Mouse (Mus musculus) T-cell, adult 2 months (primary cell): ENCODE results near the gene Zfp729a.
A peak's percentile ranks its signal among the peaks of the same experiment; 100 is the strongest.
"Not testable (repeated sequence)": the region's sequence is repeated elsewhere in the genome, so short reads cannot be mapped to it uniquely, and the experiment has no call there.

Experiments used
- DNase-seq: peaks from one replicate; pipeline ENCODE4 v3.0.0; 2022; ENCODE audit warnings: low spot score

The Zfp729a gene

GRCm38 (mm10) chr13:67637294-67638007 is at the start of gene Zfp729a, which contains the start of gene Gm49345:
Gene Zfp729a, minus strand, starts transcription at chr13:67637791.
Gene Gm49345, minus strand, starts transcription at chr13:67637769.
- DNase-seq: peak; percentile 86

GRCm38 (mm10) chr13:67686971-67687370 is 49.4 kb upstream of the Zfp729a start, which contains the start of gene Zfp738:
Gene Zfp738, minus strand, starts transcription at chr13:67687071.
- DNase-seq: no peak

DNA sequence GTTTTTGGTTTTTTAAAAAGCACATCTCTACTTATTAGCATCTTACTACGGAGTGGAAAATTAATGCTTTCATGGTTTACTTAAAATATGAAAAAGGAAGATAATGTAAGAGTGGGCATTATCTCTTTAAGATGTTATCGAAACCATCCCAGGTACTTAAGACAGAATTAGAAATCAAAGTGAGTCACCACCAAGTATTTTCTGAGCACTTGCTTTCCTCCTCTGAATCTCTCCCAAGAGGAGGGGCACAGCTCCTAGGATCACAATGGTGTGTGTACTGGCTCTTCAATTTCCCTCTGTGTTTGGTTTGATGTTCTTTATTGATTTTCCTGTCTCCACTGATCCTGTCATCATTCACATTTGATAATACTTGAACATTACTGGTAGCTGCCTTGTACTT is 46.2 kb upstream of the Zfp729a start:
- not testable (repeated sequence) for DNase-seq

DNA sequence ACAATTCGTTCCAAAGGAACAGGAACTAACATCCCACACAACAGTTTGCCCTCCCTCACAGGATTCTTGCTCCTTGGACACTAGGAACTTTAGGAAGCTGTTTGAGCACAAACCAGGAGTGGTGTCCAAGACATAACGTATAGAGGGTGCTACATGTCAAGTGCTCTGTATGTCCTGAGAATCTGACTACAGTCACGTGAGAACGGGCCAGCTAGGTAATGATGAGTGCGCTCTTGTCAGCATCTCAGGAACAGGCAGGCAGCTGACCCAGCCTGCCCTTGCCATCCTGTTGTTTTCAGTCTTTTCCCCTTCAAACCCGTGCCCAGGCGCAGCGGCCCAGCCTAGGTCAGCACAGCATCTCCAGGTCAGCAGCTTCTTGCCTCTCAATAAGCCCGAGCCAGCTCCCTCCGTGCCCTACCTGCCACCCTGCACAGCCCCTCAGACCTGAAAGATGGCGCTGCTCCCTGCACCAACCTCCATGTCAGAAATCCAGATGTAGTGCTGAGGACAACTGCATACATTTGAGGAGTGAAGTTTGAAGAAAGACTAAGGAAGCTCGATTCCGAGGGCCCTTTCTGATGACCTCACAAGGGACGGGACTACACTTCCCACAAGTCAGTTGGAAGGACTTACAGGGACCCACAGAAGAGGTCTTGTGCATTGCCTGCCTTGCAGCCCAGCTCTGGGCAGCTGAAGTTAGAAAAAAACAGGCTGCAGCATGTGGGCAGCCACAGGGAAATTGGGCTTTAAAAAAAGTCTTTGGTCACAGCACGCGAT is 45.6 kb upstream of the Zfp729a start:
- peak; percentile 87 for DNase-seq

DNA sequence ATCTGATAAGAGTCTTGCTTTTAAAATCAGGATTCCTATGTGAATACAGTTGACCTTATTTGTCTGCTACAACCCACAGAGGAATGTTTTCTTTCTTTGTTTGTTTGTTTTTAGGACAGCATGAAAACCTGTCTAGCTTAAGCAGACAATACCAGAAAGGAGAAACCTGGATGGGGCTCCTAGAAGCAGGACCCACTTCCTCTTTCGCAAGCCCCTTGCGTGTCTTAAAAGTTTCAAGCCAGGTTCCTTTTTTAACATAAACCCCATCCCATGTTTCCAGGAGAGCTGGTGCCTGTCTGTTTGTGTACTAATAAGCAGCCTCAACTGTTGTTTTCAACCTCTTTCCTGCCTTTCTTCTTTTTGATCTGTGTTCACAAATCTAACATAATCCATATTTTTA is 37.3 kb upstream of the Zfp729a start:
- DNase-seq: no peak

GRCm38 (mm10) chr13:67652496-67652895 is 14.9 kb upstream of the Zfp729a start:
- no peak for DNase-seq

GRCm38 (mm10) chr13:67610108-67610507 is 27.5 kb downstream of the Zfp729a start:
- no peak for DNase-seq

- peak; percentile 88 for DNase-seq
Observed at GRCm38 (mm10) chr13:67609066-67609876, 28.3 kb downstream of the Zfp729a start, which contains the start of gene Zfp729b. Gene Zfp729b, minus strand, starts transcription at chr13:67609707.

DNA sequence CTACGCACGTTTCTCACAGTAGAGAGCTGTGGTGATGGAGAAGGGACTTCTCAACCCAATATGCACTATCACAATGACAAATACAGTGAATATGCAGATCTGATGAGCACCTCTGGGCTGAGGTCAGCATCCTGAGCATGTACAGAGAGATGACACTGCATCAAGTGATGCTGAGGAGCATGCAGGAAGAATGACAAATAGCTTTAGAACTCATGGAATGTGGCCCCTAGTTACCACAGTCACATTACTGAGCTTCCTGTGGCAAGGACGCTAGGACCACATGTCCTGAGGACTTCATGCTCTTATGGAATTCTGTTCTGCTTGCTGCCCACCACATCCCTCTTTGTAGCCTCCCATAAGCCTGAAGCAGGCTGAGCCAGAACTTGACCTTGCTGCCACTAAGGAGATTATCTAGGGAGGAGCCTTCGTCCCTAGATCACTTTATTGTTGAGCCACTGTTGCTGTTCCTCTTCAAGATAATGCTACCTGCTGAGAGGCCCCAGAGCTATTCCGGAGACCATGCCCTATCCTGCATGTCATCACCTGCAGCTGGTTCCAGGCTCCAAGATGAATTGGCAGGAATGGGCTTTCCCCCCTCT is 64.9 kb downstream of the Zfp729a start:
- no peak for DNase-seq
